Mouse (Mus musculus): ENCODE data around the gene Zfp853.

The Zfp853 gene

DNA sequence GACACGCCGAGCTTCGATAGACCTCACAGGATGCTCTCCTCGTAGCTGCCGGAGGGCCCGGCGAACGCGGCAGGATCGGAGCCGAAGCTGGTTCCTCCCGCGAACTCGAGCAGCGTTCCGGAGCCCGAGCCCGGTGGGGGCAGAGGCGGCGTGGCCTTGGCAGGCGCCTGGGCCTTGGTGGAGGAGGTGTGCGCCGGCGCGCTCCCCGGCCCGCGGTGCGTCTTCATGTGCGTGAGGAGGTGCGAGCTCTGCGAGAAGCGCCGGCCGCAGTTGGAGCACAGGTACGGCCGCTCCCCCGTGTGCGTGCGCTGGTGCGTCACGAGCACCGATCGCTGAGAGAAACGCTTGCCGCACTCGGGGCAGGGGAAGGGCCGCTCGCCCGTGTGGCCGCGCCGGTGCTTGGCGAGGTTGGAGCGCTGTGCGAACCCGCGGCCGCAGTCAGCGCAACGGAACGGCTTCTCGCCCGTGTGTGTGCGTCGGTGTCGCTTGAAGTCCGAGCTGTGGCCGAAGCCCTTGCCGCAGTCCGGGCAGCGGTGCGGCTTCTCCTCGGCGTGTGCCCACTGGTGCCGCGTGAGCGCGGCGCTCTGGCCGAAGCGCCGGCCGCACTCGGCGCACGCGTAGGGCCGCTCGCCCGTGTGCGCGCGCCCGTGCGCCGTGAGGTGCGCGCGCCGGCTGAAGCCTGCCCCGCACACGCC, 40.1 kb downstream of the Zfp853 start:
- ATAC-seq (ENCODE audit: low TSS enrichment): peak; percentile 32; the same call in 1 of the 2 replicates

DNA sequence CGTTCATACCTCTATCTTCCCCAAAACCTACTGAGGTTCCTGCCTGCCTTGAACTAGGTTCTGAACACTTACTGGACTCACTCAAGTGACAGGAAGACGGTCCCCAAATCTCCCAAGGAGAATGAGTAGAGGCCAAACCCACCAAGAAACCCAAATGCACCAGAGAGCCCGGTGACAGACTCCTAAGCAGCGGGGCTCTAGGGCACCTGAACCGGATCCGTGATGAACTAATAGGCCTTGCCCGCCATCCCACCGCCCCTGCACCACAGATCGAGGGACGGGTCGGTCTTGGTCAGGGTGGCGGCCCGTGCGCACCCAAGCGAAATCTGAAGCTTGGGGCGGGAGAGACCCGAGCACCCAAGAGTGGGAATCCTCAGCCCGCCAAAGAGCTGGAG, 40.6 kb downstream of the Zfp853 start:
- no peak for ATAC-seq (ENCODE audit: low TSS enrichment)

- ATAC-seq (ENCODE audit: low TSS enrichment): 0 out of 2 replicates have a peak, but pooled peaks have one; percentile 7
Observed at GRCm38 (mm10) chr5:143252039-143252438, 41.4 kb downstream of the Zfp853 start.

- no peak for ATAC-seq (ENCODE audit: low TSS enrichment)
Observed at GRCm38 (mm10) chr5:143244926-143245325, 48.5 kb downstream of the Zfp853 start.
